Mouse (Mus musculus): Measurements from ENCODE around the gene Slc25a27. TPM values are rescaled to one million over a fixed set of nuclear protein-coding genes. Genes with fewer than 3 reads are reported as not detected.

Gene Slc25a27
- total RNA-seq, 2 experiments from 2014 or later = 3.0 to 4.4 TPM

- no peak for DNase-seq
Observed at GRCm38 (mm10) chr17:43649641-43650436, 17.2 kb downstream of the Slc25a27 start.

GRCm38 (mm10) chr17:43646925-43647324 is 20.1 kb downstream of the Slc25a27 start:
- no peak for DNase-seq

DNA sequence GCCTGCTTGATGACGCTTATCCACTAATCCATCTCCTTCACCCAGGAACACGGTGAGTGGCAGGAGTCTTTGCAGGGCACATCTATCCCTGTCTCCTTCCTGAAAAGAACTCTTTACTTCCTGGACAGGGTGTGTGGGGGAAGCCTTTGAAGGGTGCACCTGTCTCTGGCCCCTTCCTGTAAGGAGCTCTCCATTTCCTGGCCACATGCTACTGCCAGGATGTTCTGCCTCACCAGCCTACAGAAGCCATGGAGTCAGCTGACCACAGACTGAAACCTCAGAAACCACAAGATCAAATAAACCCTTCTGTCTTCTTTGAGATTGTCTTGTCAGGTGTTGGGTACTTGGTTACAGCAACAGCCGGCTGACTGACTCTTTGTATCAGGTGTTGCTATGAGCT is 21.9 kb downstream of the Slc25a27 start:
- DNase-seq = no peak

DNA sequence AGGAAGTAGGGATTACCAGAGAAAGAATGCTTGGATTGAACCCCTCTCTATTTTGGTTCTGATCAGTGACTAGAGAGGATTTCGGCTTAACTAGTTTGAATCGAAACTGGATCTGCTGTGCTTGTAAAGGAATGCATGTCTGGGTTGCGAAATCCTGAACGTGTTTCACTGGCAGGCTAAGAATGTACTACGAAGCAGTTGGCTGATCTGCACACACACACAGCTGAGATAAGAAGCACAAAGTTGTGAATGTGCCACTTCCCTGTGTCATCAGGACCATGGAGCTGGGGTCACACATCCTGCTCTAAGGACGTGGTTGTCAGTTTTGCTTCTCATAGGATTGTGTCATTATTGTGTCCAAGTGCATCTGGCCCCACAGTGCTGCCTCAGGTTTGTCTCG is 22.6 kb downstream of the Slc25a27 start:
- DNase-seq = no peak

- DNase-seq = no peak
Observed at GRCm38 (mm10) chr17:43643191-43643590, 23.8 kb downstream of the Slc25a27 start.

- no peak for DNase-seq
Observed at GRCm38 (mm10) chr17:43640825-43641224, 26.2 kb downstream of the Slc25a27 start.

GRCm38 (mm10) chr17:43637146-43637545 is 29.9 kb downstream of the Slc25a27 start:
- no peak for DNase-seq

- no peak for DNase-seq
Observed at GRCm38 (mm10) chr17:43630427-43630760, 36.6 kb downstream of the Slc25a27 start.

- peak; percentile 18 for DNase-seq
Observed at GRCm38 (mm10) chr17:43629496-43630426, 37.3 kb downstream of the Slc25a27 start, which contains the start of gene Tdrd6. Gene Tdrd6 (minus strand): TSS chr17:43630299.

DNA sequence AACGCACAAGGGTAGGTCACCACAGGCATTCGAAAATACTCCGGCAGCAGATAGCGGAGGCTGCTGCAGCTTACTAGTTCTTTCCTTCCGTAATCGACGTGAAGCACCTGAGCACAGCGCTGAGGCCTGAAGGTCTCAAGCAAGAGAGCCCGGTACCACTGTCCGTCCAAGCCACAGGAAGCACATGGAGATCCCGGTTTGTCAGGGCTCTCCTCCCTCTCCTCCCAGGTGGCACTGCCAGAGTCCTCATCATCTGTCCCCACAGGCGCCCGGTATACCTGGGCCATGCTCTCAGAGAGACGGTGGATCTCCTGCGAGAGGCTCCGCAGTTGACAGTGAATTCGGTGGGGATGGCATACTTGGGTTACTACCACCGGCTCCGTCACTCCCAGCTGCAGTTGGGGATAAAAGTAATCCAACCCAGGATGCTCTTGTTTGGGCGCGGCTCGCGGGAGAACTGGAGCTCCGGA is 38.0 kb downstream of the Slc25a27 start:
- DNase-seq = no peak

DNA sequence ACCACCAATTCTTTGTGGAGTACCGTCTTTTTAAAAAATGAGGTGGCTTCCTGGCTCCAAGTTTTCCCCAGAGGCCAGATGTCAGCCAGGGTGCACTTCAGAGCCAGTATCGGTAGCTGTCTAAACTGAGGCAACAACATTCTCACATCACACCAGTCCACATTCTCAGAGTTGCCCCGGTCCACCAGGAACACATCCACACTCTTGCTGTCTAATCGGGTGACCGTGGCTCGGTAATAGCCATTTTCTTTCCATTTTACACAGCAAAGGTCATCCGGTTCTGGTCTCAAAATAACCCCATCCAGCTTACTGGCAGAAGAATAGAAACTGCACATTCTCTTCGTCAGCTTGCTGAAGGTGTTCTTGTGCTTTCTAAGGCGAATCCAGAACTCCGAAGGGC is 38.8 kb downstream of the Slc25a27 start:
- no peak for DNase-seq

DNA sequence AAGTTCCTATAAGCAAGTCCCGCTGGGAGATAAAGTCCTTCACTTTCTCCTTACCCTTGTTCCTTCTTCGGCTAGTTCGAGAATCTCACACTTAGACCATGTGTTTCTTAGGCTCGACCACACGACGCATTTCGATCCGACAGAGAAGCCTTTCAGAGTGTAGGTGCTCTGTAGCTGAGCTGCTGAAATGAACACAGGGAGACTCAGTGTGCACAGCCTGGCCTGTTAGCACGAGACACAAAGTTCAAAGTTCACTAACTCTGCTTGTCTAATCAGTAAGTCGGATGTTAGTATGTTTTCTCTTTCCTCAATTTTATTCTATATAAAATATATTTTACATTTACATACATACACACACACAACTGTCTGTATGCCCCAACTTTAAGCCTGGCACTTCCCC is 44.9 kb downstream of the Slc25a27 start:
- no peak for DNase-seq

DNA sequence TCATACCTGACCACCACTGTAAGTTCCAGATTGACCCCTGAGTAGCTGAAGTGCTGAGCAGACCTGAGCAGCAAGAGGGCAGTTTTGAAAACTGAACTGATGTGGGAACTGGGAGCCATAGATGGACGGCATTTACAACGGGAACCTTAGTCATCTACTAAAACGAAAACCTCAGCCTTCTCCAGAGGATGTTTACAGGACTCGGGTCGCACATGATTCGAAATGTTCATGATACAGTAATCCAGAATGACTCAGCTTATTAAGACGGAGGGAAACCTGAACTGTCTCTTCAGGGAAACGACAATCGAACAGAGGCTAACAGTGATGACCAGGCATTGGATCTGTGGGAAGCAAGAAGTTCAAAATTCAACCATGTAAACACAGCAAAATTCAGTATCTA is 47.9 kb downstream of the Slc25a27 start:
- no peak for DNase-seq

GRCm38 (mm10) chr17:43612221-43612620 is 54.8 kb downstream of the Slc25a27 start:
- DNase-seq = no peak

- DNase-seq = peak; percentile 47
Observed at GRCm38 (mm10) chr17:43611586-43611985, 55.4 kb downstream of the Slc25a27 start.

- DNase-seq = peak; percentile 80
Observed at GRCm38 (mm10) chr17:43606704-43607103, 60.3 kb downstream of the Slc25a27 start.

DNA sequence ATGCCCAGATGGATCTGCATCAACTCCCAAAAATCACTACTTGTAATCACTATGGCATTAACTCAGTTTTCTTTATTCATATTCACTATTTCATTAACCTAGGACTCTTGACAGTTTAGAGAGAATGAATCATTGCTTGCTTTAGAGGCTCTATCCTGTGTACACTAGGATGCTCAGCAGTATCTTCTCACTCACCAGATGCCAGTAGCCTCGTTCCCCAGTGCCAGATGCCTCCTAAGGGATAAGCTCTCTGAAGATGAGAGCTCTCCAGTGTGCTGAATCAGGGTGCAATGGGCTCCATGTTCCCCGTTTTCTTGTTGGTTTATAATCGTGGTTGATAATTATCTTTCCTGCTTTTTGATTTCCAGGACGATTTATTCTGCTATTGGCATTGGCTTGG is 68.3 kb downstream of the Slc25a27 start:
- DNase-seq = no peak

- no peak for DNase-seq
Observed at GRCm38 (mm10) chr17:43597742-43598141, 69.3 kb downstream of the Slc25a27 start.

DNA sequence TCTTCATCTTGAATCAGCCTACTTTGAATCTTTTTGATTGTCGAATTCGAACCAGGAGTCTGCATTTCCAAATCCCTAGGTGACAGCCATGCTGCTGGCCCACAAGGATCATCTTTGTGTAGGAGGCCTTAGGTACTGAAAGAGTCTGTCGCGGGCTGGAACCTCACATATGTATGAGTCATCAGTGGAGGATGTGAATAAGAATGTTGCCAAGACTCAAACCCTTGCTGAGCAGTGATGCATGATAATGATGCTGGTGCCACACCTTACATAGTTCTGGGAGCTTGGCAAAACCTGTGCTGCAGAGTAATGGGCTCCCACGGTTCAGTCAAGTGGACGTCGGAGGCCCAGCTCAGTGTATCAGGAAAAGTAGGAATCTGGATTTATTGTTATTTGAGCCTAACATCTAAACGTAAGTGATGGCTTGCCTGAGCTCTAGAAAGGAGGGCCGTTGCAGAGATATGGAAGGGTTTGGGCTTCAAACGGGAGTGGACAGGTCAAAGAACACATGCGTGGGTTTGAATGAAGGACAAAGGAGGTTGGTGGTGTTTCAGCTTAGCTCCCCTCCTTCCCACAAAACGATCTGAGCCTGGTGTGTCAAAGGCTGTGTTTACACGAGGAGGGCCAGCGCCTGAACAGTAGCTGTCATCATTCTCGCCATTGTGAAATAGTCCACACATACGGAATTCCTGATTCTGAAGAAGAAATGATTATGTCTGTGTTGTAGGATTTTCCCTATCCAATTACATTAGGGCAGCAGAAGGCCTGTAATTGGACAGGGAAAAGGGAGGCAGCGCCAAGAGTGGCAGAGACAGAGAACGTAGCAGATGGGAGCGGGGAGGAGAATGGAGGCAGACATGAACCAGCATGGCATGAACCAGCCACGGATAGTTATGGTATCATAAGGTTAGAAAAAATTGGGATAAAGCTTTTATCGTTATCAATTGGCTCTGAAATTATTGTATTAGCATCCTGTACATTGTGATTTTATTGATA is 74.4 kb downstream of the Slc25a27 start:
- no peak for DNase-seq

All from gastrocnemius, postnatal 10 days (tissue).